Mouse (Mus musculus) CH12.LX (cell line): ENCODE data around the gene Actrt2. TPM values are rescaled to one million over a fixed set of nuclear protein-coding genes. Genes with fewer than 3 reads are reported as not detected.

Experiments used
- DNase-seq: peaks from one replicate; pipeline ENCODE4 v3.0.0-alpha.2; 2013; ENCODE audit errors: extremely low read depth
- H3K27ac ChIP-seq: 2 replicates; pipeline ENCODE4 v1.5.1; 2012; ENCODE audit warnings: low read depth, mild to moderate bottlenecking, control low read depth, moderate library complexity; ENCODE audit not compliant: insufficient read depth
- H3K27me3 ChIP-seq: replicated peaks from 2 replicates; pipeline ENCODE3; 2012; ENCODE audit warnings: inconsistent platforms
- H3K36me3 ChIP-seq, 2 experiments: replicated peaks in 1 of 2; 2 replicates each; pipeline versions ENCODE3 to v1.6.1; 2012; ENCODE audit warnings: inconsistent platforms in 1 of 2, low read length in 1 of 2, mild to moderate bottlenecking in 1 of 2, mixed read lengths in 1 of 2, moderate library complexity in 1 of 2; ENCODE audit not compliant: control insufficient read depth in 1 of 2, insufficient read depth in 1 of 2
- H3K4me1 ChIP-seq, 2 experiments: 2 replicates each; pipeline ENCODE4 v1.6.1; 2012; ENCODE audit warnings: inconsistent platforms in 1 of 2, moderate library complexity in 1 of 2; ENCODE audit not compliant: insufficient read depth in 2 of 2, control insufficient read depth in 1 of 2
- H3K4me2 ChIP-seq: 2 replicates; pipeline ENCODE4 v1.6.1; 2012; ENCODE audit warnings: low read depth, mild to moderate bottlenecking, control low read depth; ENCODE audit not compliant: poor library complexity, insufficient read depth, severe bottlenecking
- H3K4me3 ChIP-seq, 3 experiments: fragments of 150-350 bp in 1 of 3; sonication (generic) in 1 of 3; replicated peaks in 1 of 3; 2 replicates each; pipeline versions ENCODE3 to v1.5.1; 2011 to 2012; ENCODE audit warnings: low read depth in 2 of 3, low read length in 2 of 3, mild to moderate bottlenecking in 2 of 3, moderate library complexity in 2 of 3, control low read depth in 1 of 3, improper control_type of control experiment in 1 of 3, inconsistent platforms in 1 of 3, mixed read lengths in 1 of 3; ENCODE audit not compliant: poor library complexity in 1 of 3
- H3K79me2 ChIP-seq: replicated peaks from 2 replicates; pipeline ENCODE4 v1.6.1; 2012; ENCODE audit warnings: mild to moderate bottlenecking, moderate library complexity; ENCODE audit not compliant: control insufficient read depth, poor library complexity, insufficient read depth, severe bottlenecking; ENCODE audit errors: extremely low read depth
- H3K9ac ChIP-seq: 2 replicates; pipeline ENCODE4 v1.6.1; 2012; ENCODE audit warnings: low read depth, mild to moderate bottlenecking, control low read depth, moderate library complexity; ENCODE audit not compliant: insufficient read depth
- H3K9me3 ChIP-seq: replicated peaks from 2 replicates; pipeline ENCODE3; 2012; ENCODE audit warnings: low read length, inconsistent platforms, mixed read lengths
- BHLHE40 ChIP-seq: IDR thresholded peaks from 2 replicates; pipeline ENCODE4 v1.6.1; 2011; ENCODE audit warnings: mild to moderate bottlenecking, low read depth, low read length, improper control_type of control experiment
- CHD2 ChIP-seq: IDR thresholded peaks from 2 replicates; pipeline ENCODE4 v1.6.1; 2011; ENCODE audit warnings: low read length, improper control_type of control experiment
- ELF1 ChIP-seq: IDR thresholded peaks from 2 replicates; pipeline ENCODE4 v1.6.1; 2014; ENCODE audit warnings: low read depth, mild to moderate bottlenecking, inconsistent platforms, low read length, improper control_type of control experiment
- EP300 ChIP-seq: IDR thresholded peaks from 2 replicates; pipeline ENCODE4 v1.6.1; 2011; ENCODE audit warnings: low read length, improper control_type of control experiment
- ETS1 ChIP-seq: conservative IDR thresholded peaks from 2 replicates; pipeline ENCODE4 v1.6.1; 2012; ENCODE audit warnings: low read depth, mild to moderate bottlenecking, inconsistent platforms, low read length, improper control_type of control experiment, moderate library complexity
- GABPA ChIP-seq: IDR thresholded peaks from 2 replicates; pipeline ENCODE4 v1.6.1; 2012; ENCODE audit warnings: low read depth, low read length, improper control_type of control experiment, inconsistent platforms; ENCODE audit not compliant: insufficient replicate concordance
- IRF4 ChIP-seq: IDR thresholded peaks from 2 replicates; pipeline ENCODE4 v1.6.1; 2014; ENCODE audit warnings: low read depth, mild to moderate bottlenecking, inconsistent platforms, low read length, improper control_type of control experiment
- JUN ChIP-seq: IDR thresholded peaks from 2 replicates; pipeline ENCODE4 v1.6.1; 2011; ENCODE audit warnings: low read depth, mild to moderate bottlenecking, low read length, improper control_type of control experiment, moderate library complexity; ENCODE audit not compliant: insufficient read depth
- JUND ChIP-seq: conservative IDR thresholded peaks from 2 replicates; pipeline ENCODE4 v1.6.1; 2011; ENCODE audit warnings: low read depth, low read length, improper control_type of control experiment
- MAFK ChIP-seq: IDR thresholded peaks from 2 replicates; pipeline ENCODE4 v1.6.1; 2011; ENCODE audit warnings: low read length, improper control_type of control experiment; ENCODE audit not compliant: insufficient replicate concordance
- MEF2A ChIP-seq: IDR thresholded peaks from 2 replicates; pipeline ENCODE4 v1.6.1; 2014; ENCODE audit warnings: low read depth, mild to moderate bottlenecking, inconsistent platforms, low read length, improper control_type of control experiment, borderline replicate concordance
- MXI1 ChIP-seq: IDR thresholded peaks from 2 replicates; pipeline ENCODE4 v1.6.1; 2011; ENCODE audit warnings: mild to moderate bottlenecking, low read depth, low read length, improper control_type of control experiment
- NELFE ChIP-seq: IDR thresholded peaks from 2 replicates; pipeline ENCODE4 v1.6.1; 2011; ENCODE audit warnings: low read depth, low read length, improper control_type of control experiment
- NRF1 ChIP-seq: IDR thresholded peaks from 2 replicates; pipeline ENCODE4 v1.6.1; 2014; ENCODE audit warnings: low read depth, mild to moderate bottlenecking, inconsistent platforms, low read length, improper control_type of control experiment, moderate library complexity
- POLR2A ChIP-seq: IDR thresholded peaks from 2 replicates; pipeline ENCODE4 v1.6.1; 2011; ENCODE audit warnings: low read depth, mild to moderate bottlenecking, improper control_type of control experiment, low read length
- POLR2AphosphoS2 ChIP-seq: IDR thresholded peaks from 2 replicates; pipeline ENCODE4 v1.6.1; 2011; ENCODE audit warnings: low read depth, low read length, improper control_type of control experiment
- RCOR1 ChIP-seq: conservative IDR thresholded peaks from 2 replicates; pipeline ENCODE4 v1.6.1; 2012; ENCODE audit warnings: low read depth, mild to moderate bottlenecking, inconsistent platforms, low read length, improper control_type of control experiment
- SMC3 ChIP-seq: IDR thresholded peaks from 2 replicates; pipeline ENCODE4 v1.6.1; 2011; ENCODE audit warnings: low read depth, low read length, improper control_type of control experiment
- UBTF ChIP-seq: IDR thresholded peaks from 2 replicates; pipeline ENCODE4 v1.6.1; 2012; ENCODE audit warnings: low read depth, mild to moderate bottlenecking, inconsistent platforms, low read length, improper control_type of control experiment, moderate library complexity
- USF1 ChIP-seq: IDR thresholded peaks from 2 replicates; pipeline ENCODE4 v1.6.1; 2014; ENCODE audit warnings: low read depth, mild to moderate bottlenecking, inconsistent platforms, low read length, improper control_type of control experiment
- USF2 ChIP-seq: conservative IDR thresholded peaks from 2 replicates; pipeline ENCODE4 v1.6.1; 2011; ENCODE audit warnings: low read depth, low read length, improper control_type of control experiment
- ZC3H11A ChIP-seq: IDR thresholded peaks from 2 replicates; pipeline ENCODE4 v1.6.1; 2012; ENCODE audit warnings: low read depth, mild to moderate bottlenecking, inconsistent platforms, low read length, improper control_type of control experiment
- ZMIZ1 ChIP-seq: IDR thresholded peaks from 2 replicates; pipeline ENCODE4 v1.6.1; 2012; ENCODE audit warnings: low read depth, mild to moderate bottlenecking, inconsistent platforms, low read length, improper control_type of control experiment
- ZNF384 ChIP-seq: IDR thresholded peaks from 2 replicates; pipeline ENCODE4 v1.6.1; 2012; ENCODE audit warnings: low read depth, low read length, improper control_type of control experiment, inconsistent platforms
- dilution Hi-C: fragments of 300-500 bp; cut with MboI; formaldehyde crosslinking; loops from 2 replicates; pipeline ENCODE4 v1.14.3; 2020; ENCODE audit warnings: low sequenced_read_pairs; ENCODE audit not compliant: extremely low pct_unique_long_range_greater_than_20kb, extremely low pct_ligation_motif_present
- in situ Hi-C: fragments of 300-500 bp; cut with MboI; formaldehyde crosslinking; loops from 3 replicates; pipeline ENCODE4 v1.14.3; 2019; ENCODE audit warnings: low sequenced_read_pairs, low pct_ligation_motif_present, low pct_unique_long_range_greater_than_20kb, mixed read lengths
- polyA plus RNA-seq: library from polyadenylated mRNA; unstranded; fragments of >175 nt; gene quantifications from 2 replicates; pipeline ENCODE4 v1.2.1, GENCODE M21; 2012; ENCODE audit warnings: low read depth; ENCODE audit not compliant: insufficient read length
- total RNA-seq, 2 experiments: library from RNA; depleted of rRNA; stranded (reverse); fragments of 300-350 nt in 1 of 2; fragments of >200 nt in 1 of 2; gene quantifications; 2 replicates each; pipeline ENCODE4 v1.2.3; 2012 to 2014

The Actrt2 gene
- total and polyA plus RNA-seq, 3 experiments = not detected

- H3K27ac ChIP-seq = no peak overlapping the region
- peaks cover 72% of the 10 kb centered on the region for H3K9me3 ChIP-seq
- no peak overlapping the region for H3K9ac ChIP-seq
- DNase-seq = no peak
- no peaks in the 10 kb centered on the region for H3K4me1 ChIP-seq
- H3K27me3 ChIP-seq = no peaks in the 10 kb centered on the region
- no peak overlapping the region for H3K4me3 ChIP-seq
- H3K4me2 ChIP-seq = no peak overlapping the region
- H3K36me3 ChIP-seq = no peaks in the 10 kb centered on the region
- in situ Hi-C loops = no loop called here
- dilution Hi-C loops = no loop called here
- TF ChIP-seq ETS1 (no peak), MAFK (no peak), NRF1 (no peak), IRF4 (no peak), POLR2A (no peak)
- H3K79me2 ChIP-seq = no peaks in the 10 kb centered on the region
These were observed 15.5 kb upstream of the Actrt2 start for GRCm38 (mm10) chr4:154683068-154683752.

DNA sequence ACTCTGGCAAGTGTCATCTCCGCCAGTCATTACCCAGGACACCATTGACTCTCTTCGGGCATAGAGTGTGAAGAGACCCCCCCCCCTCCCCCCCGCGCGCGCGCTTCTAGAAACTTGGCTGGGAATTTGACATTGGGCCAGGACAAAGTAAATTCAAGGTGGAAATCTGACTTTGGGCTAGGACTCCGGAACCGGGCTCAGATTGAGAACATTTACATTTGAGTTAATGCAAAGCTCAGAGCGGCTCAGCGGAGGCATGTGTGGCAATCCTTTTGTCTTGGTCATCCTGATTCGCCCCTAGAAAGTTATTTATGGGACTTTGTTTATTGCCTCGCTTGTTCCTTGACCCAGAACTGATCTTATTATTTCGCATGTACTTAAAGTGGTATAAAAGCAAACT is 14.6 kb upstream of the Actrt2 start:
- dilution Hi-C loops = no loop called here
- Histone ChIP-seq H3K79me2 (no peaks in the 10 kb centered on the region), H3K4me1 (no peaks in the 10 kb centered on the region), H3K9me3 (peaks cover 72% of the 10 kb centered on the region), H3K27ac (no peak overlapping the region), H3K9ac (no peak overlapping the region), H3K4me2 (no peak overlapping the region), H3K4me3 (no peak overlapping the region), H3K36me3 (no peaks in the 10 kb centered on the region), H3K27me3 (no peaks in the 10 kb centered on the region)
- in situ Hi-C loops = no loop called here
- no peak for DNase-seq
- no peak for TF ChIP-seq ZMIZ1
- TF ChIP-seq JUND = no peak
- no peak for TF ChIP-seq USF2
- no peak for TF ChIP-seq ETS1
- no peak for TF ChIP-seq POLR2AphosphoS2
- no peak for TF ChIP-seq MEF2A
- no peak for TF ChIP-seq JUN

DNA sequence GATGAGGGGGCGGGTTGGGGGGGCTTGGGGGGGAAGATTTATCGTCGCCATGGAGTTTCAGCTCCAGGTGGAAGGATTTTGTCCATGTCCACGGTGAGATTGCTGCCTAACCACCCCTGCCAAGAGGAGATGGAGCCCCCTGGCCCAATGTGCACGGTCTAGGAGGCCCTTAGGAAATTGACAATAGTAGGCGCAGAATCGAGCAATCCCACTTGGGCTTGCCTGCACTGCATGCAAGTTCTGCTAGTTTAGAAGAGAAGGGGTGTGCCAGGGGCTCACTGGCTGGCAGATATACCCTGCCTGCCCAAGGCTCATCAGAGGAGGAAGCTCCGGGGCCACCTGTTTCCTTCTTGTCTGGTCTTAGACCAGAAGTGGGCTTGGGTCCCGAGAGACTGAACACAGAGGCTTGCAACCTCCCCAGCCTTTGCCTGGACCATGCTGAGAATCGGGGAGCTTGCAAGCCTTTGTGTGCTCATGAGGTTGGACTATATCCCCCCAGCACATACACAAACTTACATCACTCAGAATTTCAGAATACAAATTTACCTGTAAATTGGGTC is 7.9 kb upstream of the Actrt2 start:
- no peak overlapping the region for H3K9ac ChIP-seq
- no peak for DNase-seq
- in situ Hi-C loops (no loop called here), dilution Hi-C loops (no loop called here)
- H3K4me2 ChIP-seq = no peak overlapping the region
- no peaks in the 10 kb centered on the region for H3K27me3 ChIP-seq
- no peaks in the 10 kb centered on the region for H3K36me3 ChIP-seq
- TF ChIP-seq GABPA (no peak), ZNF384 (no peak), IRF4 (no peak), RCOR1 (no peak), JUND (no peak), ELF1 (no peak), MXI1 (no peak), BHLHE40 (no peak), NELFE (no peak), EP300 (no peak), ETS1 (no peak), SMC3 (no peak), ZC3H11A (no peak), CHD2 (no peak), UBTF (no peak), POLR2A (no peak), USF1 (no peak)
- peaks cover 93% of the 10 kb centered on the region for H3K9me3 ChIP-seq
- no peak overlapping the region for H3K27ac ChIP-seq
- no peaks in the 10 kb centered on the region for H3K79me2 ChIP-seq
- no peak overlapping the region for H3K4me3 ChIP-seq
- no peaks in the 10 kb centered on the region for H3K4me1 ChIP-seq
